In genomic region chr12:107976571-107977001, GRCm38 (mm10) we compare ENCODE assay signal across 9 mouse cellular contexts. TPM values are rescaled to one million over a fixed set of nuclear protein-coding genes. Genes with fewer than 3 reads are reported as not detected.
DNase-seq lines count a peak whose midpoint lies in the region; ATAC-seq and TF ChIP-seq lines count a peak whose summit lies in the region.
"Had no signal": no experiment of that assay in that cellular context is flagged by ENCODE, and none has a peak within 500 bp of the region (broad histone marks: within the 10 kb centered on the region; RNA-seq: fewer than 3 reads in every experiment).

No protein-coding gene starts in this region.

- no peak for TF ChIP-seq POLR2A in spleen, adult 2 months (IDR thresholded peaks at IDR 0.05; ENCODE audit: low read depth, low read length)

- H3K9ac ChIP-seq in limb, embryonic 12.5 days (replicated peaks): peak overlapping the region; percentile 47; the same call in 1 of the 2 replicates
- H3K9ac ChIP-seq in stomach, postnatal 0 days (ENCODE audit: low read length): no peak overlapping the region

- H3K4me2 ChIP-seq in limb, embryonic 12.5 days: peak overlapping the region; percentile 77
- peak overlapping the region; percentile 28 for H3K4me2 ChIP-seq in stomach, postnatal 0 days (replicated peaks; ENCODE audit: low read depth)

- no peak for TF ChIP-seq CTCF in spleen, adult 2 months (IDR thresholded peaks at IDR 0.05; ENCODE audit: extremely low read depth, insufficient read depth, insufficient read length, insufficient replicate concordance)
- peak; percentile 65 for TF ChIP-seq CTCF in stomach, postnatal 0 days (IDR thresholded peaks at IDR 0.05; ENCODE audit: low read depth)

- peak; percentile 65 for DNase-seq in embryo, embryonic 10.5 days (ENCODE audit: low spot score)
- DNase-seq in embryo, embryonic 9.5 days (ENCODE audit: extremely low spot score): no peak
- DNase-seq in spleen, adult 2 months (ENCODE audit: low read depth in 1 of 2, low spot score in 2 of 2): no peak
- no peak for DNase-seq in spleen, adult 12 weeks (ENCODE audit: low spot score)
- peak; percentile 47 for DNase-seq in stomach, postnatal 0 days (ENCODE audit: low spot score)
- no peak for DNase-seq in right cerebral cortex, postnatal 14 days
- no peak for DNase-seq in adrenal gland, postnatal 14 days

- H3K27ac ChIP-seq in spleen, adult 2 months (ENCODE audit: insufficient read depth, low read length): peak overlapping the region; percentile 66
- 0 out of 2 replicates have a peak overlapping the region, but pooled peaks have one; percentile 23 for H3K27ac ChIP-seq in limb, embryonic 12.5 days
- peak overlapping the region; percentile 49; the same call in 1 of the 2 replicates for H3K27ac ChIP-seq in stomach, postnatal 0 days (replicated peaks)

- 16% methylated on average over 22 of the region's 22 CpGs for WGBS in spleen, adult 2 months
- 14% methylated on average over 22 of the region's 22 CpGs for WGBS in limb, embryonic 12.5 days
- WGBS in stomach, postnatal 0 days: 38% methylated on average over 22 of the region's 22 CpGs

- no peaks in the 10 kb centered on the region for H3K36me3 ChIP-seq in spleen, adult 2 months (ENCODE audit: control insufficient read depth, insufficient read depth, low read length)
- H3K36me3 ChIP-seq in limb, embryonic 12.5 days: no peaks in the 10 kb centered on the region
- no peaks in the 10 kb centered on the region for H3K36me3 ChIP-seq in stomach, postnatal 0 days (ENCODE audit: control insufficient read depth, insufficient read depth, low read length)

- H3K27me3 ChIP-seq in spleen, adult 2 months (ENCODE audit: control insufficient read depth, insufficient read depth, low read length): peaks cover 2% of the 10 kb centered on the region; the same call in 1 of the 2 replicates
- H3K27me3 ChIP-seq in limb, embryonic 12.5 days: peaks cover 3% of the 10 kb centered on the region; the same call in 1 of the 2 replicates
- H3K27me3 ChIP-seq in stomach, postnatal 0 days (ENCODE audit: control insufficient read depth, insufficient read depth, low read length): no peaks in the 10 kb centered on the region

- H3K4me1 ChIP-seq in spleen, adult 2 months (ENCODE audit: control insufficient read depth, insufficient read depth, insufficient read length): peaks cover 2% of the 10 kb centered on the region
- H3K4me1 ChIP-seq in limb, embryonic 12.5 days (replicated peaks): peaks cover 97% of the 10 kb centered on the region
- H3K4me1 ChIP-seq in stomach, postnatal 0 days (replicated peaks; ENCODE audit: control insufficient read depth, insufficient read depth): peaks cover 9% of the 10 kb centered on the region; the same call in 1 of the 2 replicates

- no peak for ATAC-seq in limb, embryonic 12.5 days (ENCODE audit: insufficient number of reproducible peaks, insufficient read depth, low FRiP score, low TSS enrichment, low read depth)
- no peak for ATAC-seq in stomach, postnatal 0 days (ENCODE audit: low FRiP score, low TSS enrichment)

- H3K4me3 ChIP-seq in spleen, adult 2 months (ENCODE audit: extremely low read depth, insufficient read depth, insufficient read length): no peak overlapping the region
- peak overlapping the region; percentile 21 for H3K4me3 ChIP-seq in limb, embryonic 12.5 days (replicated peaks)
- no peak overlapping the region for H3K4me3 ChIP-seq in stomach, postnatal 0 days (ENCODE audit: low read depth, low read length)
- H3K4me3 ChIP-seq: megakaryocyte, embryonic 14.5 days had no signal

- no peak for TF ChIP-seq EP300 in stomach, postnatal 0 days (optimal IDR thresholded peaks at IDR 0.05)

- no peaks in the 10 kb centered on the region for H3K9me3 ChIP-seq in limb, embryonic 12.5 days
- no peaks in the 10 kb centered on the region for H3K9me3 ChIP-seq in stomach, postnatal 0 days (ENCODE audit: control insufficient read depth, low read length)

RNA-seq across cellular contexts. Expression of gene Bcl11b, which starts 26.8 kb away (rescaled TPM):
- 19.7 and 37.3 TPM in 2 replicates for polyA plus RNA-seq in spleen, adult 2 months (2012; rRNA removed)
- 19.6 and 19.9 TPM in 2 replicates for polyA plus RNA-seq in limb, embryonic 12.5 days (2016; fragmentation: Nextera tagmentation; extraction: Ambion mirVana)
- polyA plus RNA-seq in stomach, postnatal 0 days (2015; fragmentation: Nextera tagmentation; extraction: Ambion mirVana): 4.6 TPM in 2 replicates
- total RNA-seq in adrenal gland, postnatal 14 days (2021): 1.0 and 4.7 TPM in 2 replicates

Comparison
In these comparisons a context has a peak if more than half of its experiments do, and no peak if none do; other contexts are left out.
1. DNase-seq: peak in embryo, embryonic 10.5 days (single experiment) and stomach, postnatal 0 days (single experiment); none in embryo, embryonic 9.5 days (single experiment), spleen, adult 2 months (0 of 2), spleen, adult 12 weeks (single experiment), right cerebral cortex, postnatal 14 days (single experiment) and adrenal gland, postnatal 14 days (single experiment).
2. Peak in every context shown above with its lines, with median percentiles within 50 percentile points of each other: H3K27ac ChIP-seq.